Mouse (Mus musculus) brain, embryonic 14.5 days (tissue): ENCODE results near the gene Usp22.

Experiments used
- CTCF ChIP-seq: fragments of 200-500 bp; IDR thresholded peaks from 2 replicates; pipeline ENCODE4 v1.5.1; 2012; ENCODE audit warnings: inconsistent platforms, mild to moderate bottlenecking, moderate library complexity, borderline replicate concordance; ENCODE audit not compliant: insufficient read depth, insufficient read length; ENCODE audit errors: extremely low read depth
- POLR2A ChIP-seq: fragments of 200-500 bp; IDR thresholded peaks from 2 replicates; pipeline ENCODE4 v1.6.1; 2012; ENCODE audit warnings: mild to moderate bottlenecking, inconsistent platforms, borderline replicate concordance; ENCODE audit not compliant: poor library complexity, insufficient read depth, insufficient read length, severe bottlenecking; ENCODE audit errors: extremely low read depth

- no peak for TF ChIP-seq CTCF
- no peak for TF ChIP-seq POLR2A
These were observed 1.5 kb upstream of the Usp22 start for GRCm38 (mm10) chr11:61176321-61176720.
